Mouse (Mus musculus): Measurements from ENCODE around the gene Rnf225. TPM values are rescaled to one million over a fixed set of nuclear protein-coding genes. Genes with fewer than 3 reads are reported as not detected.
"Not testable (repeated sequence)": the region's sequence is repeated elsewhere in the genome, so short reads cannot be mapped to it uniquely, and the experiment has no call there.

Gene Rnf225
- polyA plus RNA-seq, 2 experiments, result 0.09 to 0.55 TPM

- peaks cover 10 to 11% of the 10 kb centered on the region in 2 experiments for H3K4me1 ChIP-seq (replicated peaks; ENCODE audit: control insufficient read depth in 2 of 2, insufficient read depth in 2 of 2, low read length in 1 of 2)
- ATAC-seq (ENCODE audit: insufficient read depth) (peak; percentile 53), DNase-seq (ENCODE audit: low read depth in 3 of 3, low spot score in 3 of 3) (no peak)
- H3K27ac ChIP-seq, result no peak overlapping the region
- H3K9me3 ChIP-seq (ENCODE audit: control insufficient read depth, low read length), result no peaks in the 10 kb centered on the region
- TF ChIP-seq CTCF (IDR thresholded peaks at IDR 0.05; ENCODE audit: low read depth), result no peak
- no peak for TF ChIP-seq EP300 (IDR thresholded peaks at IDR 0.05; ENCODE audit: low read depth)
- H3K36me3 ChIP-seq (replicated peaks; ENCODE audit: control insufficient read depth, insufficient read depth, low read depth), result peaks cover 40% of the 10 kb centered on the region
- H3K4me3 ChIP-seq (ENCODE audit: insufficient read depth in 1 of 2, low read depth in 2 of 2, low read length in 2 of 2), result peak overlapping the region in 1 of 2 experiments; percentile 28; a peak in 1 of 4 replicates
- 5% methylated on average over 65 of the region's 65 CpGs for WGBS (ENCODE audit: insufficient replicate concordance)
- H3K4me2 ChIP-seq (ENCODE audit: low read depth), result peak overlapping the region; percentile 53
- no peak overlapping the region for H3K9ac ChIP-seq (replicated peaks)
- peaks cover 8% of the 10 kb centered on the region; the same call in 1 of the 2 replicates for H3K27me3 ChIP-seq (ENCODE audit: control insufficient read depth, insufficient read depth, low read length)
These were observed 725 bp downstream of the Rnf225 start for GRCm38 (mm10) chr7:12927693-12928589.

DNA sequence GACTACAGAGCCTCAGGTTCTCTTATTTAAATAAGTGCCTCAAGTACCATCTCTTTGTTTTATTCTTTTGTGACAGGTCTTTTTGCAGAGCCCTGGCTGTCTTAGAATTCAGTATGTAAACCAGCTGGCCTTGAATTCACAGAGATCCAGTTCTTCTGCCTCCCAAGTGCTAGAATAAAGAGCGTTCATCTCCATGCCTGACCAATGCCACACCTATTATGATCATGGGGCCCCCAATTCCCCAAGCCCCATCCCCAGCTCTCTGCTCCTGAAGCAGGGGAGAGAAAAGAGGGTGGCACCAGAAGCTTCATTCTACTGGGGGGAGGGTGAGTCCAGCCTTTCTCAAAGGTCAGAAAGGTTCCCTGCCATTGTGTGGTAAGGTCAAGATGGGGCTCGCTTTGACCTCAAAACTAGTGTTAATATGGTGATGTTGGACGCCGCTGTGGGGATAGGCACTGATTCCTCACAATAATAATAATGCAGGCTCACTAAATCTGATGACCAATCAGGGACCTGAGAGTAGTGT lies 6.5 kb downstream of the Rnf225 start:
- 76% methylated on average over 4 of the region's 4 CpGs for WGBS (ENCODE audit: insufficient replicate concordance)
- ATAC-seq (ENCODE audit: insufficient read depth), result no peak
- no peaks in the 10 kb centered on the region for H3K4me1 ChIP-seq (replicated peaks; ENCODE audit: control insufficient read depth in 2 of 2, insufficient read depth in 2 of 2, low read length in 1 of 2)

DNA sequence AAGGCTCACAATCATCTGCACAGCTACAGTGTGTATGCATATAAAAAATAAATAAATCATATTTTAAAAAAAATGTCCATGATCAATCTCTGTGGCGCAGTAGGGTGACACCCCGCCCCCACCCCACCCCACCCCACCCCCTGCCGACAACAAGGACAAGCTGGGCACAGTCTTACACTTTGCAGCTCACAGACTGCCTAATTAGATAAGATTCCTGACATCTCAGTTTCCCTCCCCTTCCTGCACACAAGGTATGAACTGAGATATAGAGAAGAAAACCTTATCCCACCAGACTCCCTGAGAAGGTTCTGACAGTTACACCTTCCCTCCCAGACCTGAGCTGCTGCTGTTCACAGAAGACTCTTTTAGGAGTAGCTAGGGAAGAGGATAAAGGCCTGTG lies 7.6 kb downstream of the Rnf225 start:
- Histone ChIP-seq H3K36me3 (replicated peaks; ENCODE audit: control insufficient read depth, insufficient read depth, low read depth) (no peaks in the 10 kb centered on the region), H3K4me3 (ENCODE audit: insufficient read depth in 1 of 2, low read depth in 2 of 2, low read length in 2 of 2) (no peak overlapping the region), H3K9ac (replicated peaks) (no peak overlapping the region), H3K4me2 (ENCODE audit: low read depth) (no peak overlapping the region), H3K9me3 (ENCODE audit: control insufficient read depth, low read length) (no peaks in the 10 kb centered on the region), H3K27me3 (ENCODE audit: control insufficient read depth, insufficient read depth, low read length) (no peaks in the 10 kb centered on the region), H3K4me1 (replicated peaks; ENCODE audit: control insufficient read depth in 2 of 2, insufficient read depth in 2 of 2, low read length in 1 of 2) (no peaks in the 10 kb centered on the region), H3K27ac (no peak overlapping the region)
- no peak for DNase-seq (ENCODE audit: low read depth in 3 of 3, low spot score in 3 of 3)
- 0 out of 2 replicates have a peak, but pooled peaks have one; percentile 24 for ATAC-seq (ENCODE audit: insufficient read depth)
- 26% methylated on average over 3 of the region's 3 CpGs for WGBS (ENCODE audit: insufficient replicate concordance)
- no peak for TF ChIP-seq CTCF (IDR thresholded peaks at IDR 0.05; ENCODE audit: low read depth)
- TF ChIP-seq EP300 (IDR thresholded peaks at IDR 0.05; ENCODE audit: low read depth), result no peak

More for the DNA sequence above, 6.5 kb downstream of the Rnf225 start:
- H3K36me3 ChIP-seq (replicated peaks; ENCODE audit: control insufficient read depth, insufficient read depth, low read depth), result no peaks in the 10 kb centered on the region
- TF ChIP-seq CTCF (IDR thresholded peaks at IDR 0.05; ENCODE audit: low read depth) (no peak), EP300 (IDR thresholded peaks at IDR 0.05; ENCODE audit: low read depth) (no peak)
- no peaks in the 10 kb centered on the region for H3K9me3 ChIP-seq (ENCODE audit: control insufficient read depth, low read length)
- no peak overlapping the region for H3K27ac ChIP-seq
- no peak overlapping the region for H3K4me3 ChIP-seq (ENCODE audit: insufficient read depth in 1 of 2, low read depth in 2 of 2, low read length in 2 of 2)
- no peak overlapping the region for H3K4me2 ChIP-seq (ENCODE audit: low read depth)
- no peak for DNase-seq (ENCODE audit: low read depth in 3 of 3, low spot score in 3 of 3)
- H3K9ac ChIP-seq (replicated peaks), result no peak overlapping the region
- 0 out of 2 replicates have a peak, but pooled peaks cover 2% of the 10 kb centered on the region for H3K27me3 ChIP-seq (ENCODE audit: control insufficient read depth, insufficient read depth, low read length)

DNA sequence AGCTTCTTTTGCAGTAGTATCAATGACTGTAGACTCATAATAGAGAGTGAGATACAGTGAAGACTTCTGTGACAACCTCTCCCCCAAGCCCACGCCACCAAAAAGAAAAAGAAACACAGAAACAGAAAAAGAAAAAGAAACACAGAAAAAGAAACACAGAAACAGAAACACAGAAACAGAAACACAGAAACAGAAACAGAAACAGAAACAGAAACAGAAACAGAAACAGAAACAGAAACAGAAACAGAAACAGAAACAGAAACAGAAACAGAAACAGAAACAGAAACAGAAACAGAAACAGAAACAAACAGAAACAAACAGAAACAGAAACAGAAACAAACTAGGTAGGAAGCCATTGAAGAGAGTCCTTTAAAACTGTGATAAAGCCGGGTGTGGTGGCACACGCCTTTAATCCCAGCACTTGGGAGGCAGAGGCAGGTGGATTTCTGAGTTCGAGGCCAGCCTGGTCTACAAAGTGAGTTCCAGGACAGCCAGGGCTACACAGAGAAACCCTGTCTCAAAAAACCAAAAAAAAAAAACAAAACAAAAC lies 10.1 kb downstream of the Rnf225 start:
- not testable (repeated sequence) for H3K4me3 ChIP-seq (ENCODE audit: insufficient read depth in 1 of 2, low read depth in 2 of 2, low read length in 2 of 2); H3K9me3 ChIP-seq (ENCODE audit: control insufficient read depth, low read length); H3K4me1 ChIP-seq (replicated peaks; ENCODE audit: control insufficient read depth in 2 of 2, insufficient read depth in 2 of 2, low read length in 1 of 2); H3K9ac ChIP-seq (replicated peaks); H3K4me2 ChIP-seq (ENCODE audit: low read depth); ATAC-seq (ENCODE audit: insufficient read depth); H3K36me3 ChIP-seq (replicated peaks; ENCODE audit: control insufficient read depth, insufficient read depth, low read depth); H3K27me3 ChIP-seq (ENCODE audit: control insufficient read depth, insufficient read depth, low read length); H3K27ac ChIP-seq; DNase-seq (ENCODE audit: low read depth in 3 of 3, low spot score in 3 of 3)
- 65% methylated on average over 4 of the region's 4 CpGs for WGBS (ENCODE audit: insufficient replicate concordance)

DNA sequence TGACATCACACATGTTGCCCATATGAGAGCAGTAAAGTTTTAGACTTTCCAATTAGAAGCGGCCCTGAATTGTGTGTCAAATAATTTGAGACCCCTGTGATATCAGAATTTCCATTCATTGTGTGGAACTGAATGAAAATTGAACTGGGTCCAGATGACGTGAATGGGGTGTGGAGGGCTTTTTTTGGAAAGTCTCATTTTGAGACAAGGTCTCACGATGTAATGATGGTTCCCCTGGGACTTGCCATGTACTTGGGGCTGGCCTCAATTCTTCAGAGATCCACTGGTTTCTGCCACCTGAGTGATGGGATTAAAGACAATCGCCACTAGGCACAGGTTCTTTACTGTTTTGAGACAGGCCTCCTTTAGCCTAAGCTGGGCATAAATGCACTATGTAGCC lies 13.4 kb downstream of the Rnf225 start:
- ATAC-seq (ENCODE audit: insufficient read depth) (no peak), DNase-seq (ENCODE audit: low read depth in 3 of 3, low spot score in 3 of 3) (no peak)
- Histone ChIP-seq H3K9ac (replicated peaks) (no peak overlapping the region), H3K27ac (no peak overlapping the region), H3K4me2 (ENCODE audit: low read depth) (no peak overlapping the region), H3K27me3 (ENCODE audit: control insufficient read depth, insufficient read depth, low read length) (no peaks in the 10 kb centered on the region), H3K4me1 (replicated peaks; ENCODE audit: control insufficient read depth in 2 of 2, insufficient read depth in 2 of 2, low read length in 1 of 2) (no peaks in the 10 kb centered on the region), H3K36me3 (replicated peaks; ENCODE audit: control insufficient read depth, insufficient read depth, low read depth) (no peaks in the 10 kb centered on the region), H3K4me3 (ENCODE audit: insufficient read depth in 1 of 2, low read depth in 2 of 2, low read length in 2 of 2) (no peak overlapping the region), H3K9me3 (ENCODE audit: control insufficient read depth, low read length) (no peaks in the 10 kb centered on the region)
- 66% methylated on average over 4 of the region's 4 CpGs for WGBS (ENCODE audit: insufficient replicate concordance)
- TF ChIP-seq CTCF (IDR thresholded peaks at IDR 0.05; ENCODE audit: low read depth), result no peak
- TF ChIP-seq EP300 (IDR thresholded peaks at IDR 0.05; ENCODE audit: low read depth), result no peak
